Mouse (Mus musculus) E14TG2a.4 (cell line): ENCODE measurements around the gene Mmp15.

Experiments used
- H3K27me3 ChIP-seq: 2 replicates; pipeline ENCODE4 v1.6.1; 2014; ENCODE audit warnings: low read length, control low read depth; ENCODE audit not compliant: insufficient read depth
- H3K36me3 ChIP-seq: 2 replicates; pipeline ENCODE4 v1.6.1; 2014; ENCODE audit warnings: low read length, control low read depth; ENCODE audit not compliant: insufficient read depth
- H3K4me1 ChIP-seq: replicated peaks from 2 replicates; pipeline ENCODE4 v1.6.1; 2014; ENCODE audit warnings: low read depth, low read length, control low read depth
- H3K4me3 ChIP-seq: replicated peaks from 2 replicates; pipeline ENCODE4 v1.5.1; 2014; ENCODE audit warnings: mild to moderate bottlenecking, low read length
- H3K9me3 ChIP-seq: 2 replicates; pipeline ENCODE4 v1.6.1; 2014; ENCODE audit warnings: low read length, control low read depth
- CTCF ChIP-seq: conservative IDR thresholded peaks from 2 replicates; pipeline ENCODE4 v1.5.1; 2014; ENCODE audit warnings: low read length
- NANOG ChIP-seq: IDR thresholded peaks from 2 replicates; pipeline ENCODE4 v1.6.1; 2014; ENCODE audit warnings: borderline replicate concordance, low read length, mixed read lengths
- POU5F1 ChIP-seq: IDR thresholded peaks from 2 replicates; pipeline ENCODE4 v1.6.1; 2014; ENCODE audit warnings: low read length, borderline replicate concordance

The Mmp15 gene

GRCm38 (mm10) chr8:95392604-95393003 lies 40.5 kb downstream of the Mmp15 start:
- Histone ChIP-seq H3K4me1 (peaks cover 39% of the 10 kb centered on the region), H3K4me3 (no peak overlapping the region), H3K9me3 (no peaks in the 10 kb centered on the region), H3K27me3 (no peaks in the 10 kb centered on the region; the same call in 1 of the 2 replicates), H3K36me3 (no peaks in the 10 kb centered on the region)
- TF ChIP-seq CTCF, result no peak
- TF ChIP-seq NANOG, result no peak
- no peak for TF ChIP-seq POU5F1

- peaks cover 34% of the 10 kb centered on the region for H3K4me1 ChIP-seq
- no peaks in the 10 kb centered on the region; the same call in 1 of the 2 replicates for H3K27me3 ChIP-seq
- H3K4me3 ChIP-seq, result peak overlapping the region; percentile 57
- no peaks in the 10 kb centered on the region for H3K9me3 ChIP-seq
- TF ChIP-seq POU5F1, result no peak
- TF ChIP-seq NANOG, result no peak
- TF ChIP-seq CTCF, result no peak
- H3K36me3 ChIP-seq, result no peaks in the 10 kb centered on the region
Measured at GRCm38 (mm10) chr8:95395186-95395918, 43.3 kb downstream of the Mmp15 start.

GRCm38 (mm10) chr8:95396752-95397151 lies 44.7 kb downstream of the Mmp15 start:
- Histone ChIP-seq H3K4me3 (peak overlapping the region; percentile 10; the same call in 1 of the 2 replicates), H3K4me1 (peaks cover 37% of the 10 kb centered on the region), H3K27me3 (no peaks in the 10 kb centered on the region), H3K36me3 (no peaks in the 10 kb centered on the region), H3K9me3 (no peaks in the 10 kb centered on the region)
- no peak for TF ChIP-seq NANOG
- TF ChIP-seq CTCF, result no peak
- TF ChIP-seq POU5F1, result no peak

DNA sequence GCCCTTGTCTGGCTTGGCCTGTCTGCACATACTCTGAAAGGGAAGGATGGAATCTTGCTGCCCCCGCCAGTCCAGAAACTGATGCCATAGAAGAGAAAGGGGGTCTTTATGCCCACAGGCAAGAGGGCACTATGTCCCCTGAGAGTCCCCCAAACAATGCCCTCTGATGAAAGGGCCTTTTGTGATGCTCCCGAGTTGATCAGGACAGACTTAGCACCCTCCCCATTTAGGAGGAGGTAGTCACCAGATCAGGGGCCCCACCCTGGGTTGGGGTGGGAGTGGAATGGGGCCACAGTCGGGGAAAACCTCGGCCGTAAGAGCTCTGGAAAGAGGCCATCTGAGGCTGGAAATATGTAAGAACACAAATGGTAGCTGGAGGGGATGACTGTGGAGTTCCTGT lies 45.1 kb downstream of the Mmp15 start:
- H3K36me3 ChIP-seq, result no peaks in the 10 kb centered on the region
- H3K4me1 ChIP-seq, result peaks cover 37% of the 10 kb centered on the region
- no peaks in the 10 kb centered on the region for H3K27me3 ChIP-seq
- H3K4me3 ChIP-seq, result 0 out of 2 replicates have a peak overlapping the region, but pooled peaks have one; percentile 10
- H3K9me3 ChIP-seq, result no peaks in the 10 kb centered on the region
- TF ChIP-seq POU5F1, result no peak
- TF ChIP-seq CTCF, result no peak
- no peak for TF ChIP-seq NANOG

- Histone ChIP-seq H3K27me3 (no peaks in the 10 kb centered on the region), H3K4me1 (peaks cover 37% of the 10 kb centered on the region), H3K36me3 (no peaks in the 10 kb centered on the region), H3K4me3 (no peak overlapping the region), H3K9me3 (no peaks in the 10 kb centered on the region)
- TF ChIP-seq POU5F1, result no peak
- no peak for TF ChIP-seq NANOG
- TF ChIP-seq CTCF, result no peak
Measured at GRCm38 (mm10) chr8:95399131-95399530, 47.1 kb downstream of the Mmp15 start.

DNA sequence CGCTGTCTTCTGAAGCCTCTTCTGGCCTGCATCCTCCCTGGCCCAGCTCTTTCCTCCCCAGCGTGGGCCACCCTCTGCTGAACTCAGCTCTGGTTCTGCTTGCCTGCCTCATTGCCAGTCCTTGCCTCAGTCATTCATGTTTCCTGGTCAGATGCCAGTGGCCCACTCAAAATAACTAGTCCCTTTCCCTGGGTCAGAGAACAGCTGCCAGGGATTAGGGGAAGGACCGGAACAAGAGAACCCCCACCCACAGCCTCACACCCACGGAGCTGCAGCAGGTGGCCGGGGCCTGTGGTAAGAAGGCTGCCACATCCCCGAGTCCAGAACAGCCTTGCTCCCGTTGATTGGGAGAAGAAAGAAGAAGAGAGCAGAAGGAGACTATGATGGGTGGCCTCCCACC lies 49.0 kb downstream of the Mmp15 start:
- Histone ChIP-seq H3K9me3 (no peaks in the 10 kb centered on the region), H3K4me3 (no peak overlapping the region), H3K4me1 (peaks cover 19% of the 10 kb centered on the region), H3K27me3 (no peaks in the 10 kb centered on the region), H3K36me3 (no peaks in the 10 kb centered on the region)
- no peak for TF ChIP-seq NANOG
- no peak for TF ChIP-seq CTCF
- TF ChIP-seq POU5F1, result no peak

GRCm38 (mm10) chr8:95409518-95409917 lies 57.5 kb downstream of the Mmp15 start:
- Histone ChIP-seq H3K9me3 (no peaks in the 10 kb centered on the region), H3K27me3 (no peaks in the 10 kb centered on the region), H3K4me3 (no peak overlapping the region), H3K4me1 (peaks cover 3% of the 10 kb centered on the region; the same call in 1 of the 2 replicates), H3K36me3 (peaks cover 3% of the 10 kb centered on the region; the same call in 1 of the 2 replicates)
- TF ChIP-seq CTCF (no peak), NANOG (no peak), POU5F1 (no peak)

GRCm38 (mm10) chr8:95411309-95411972 lies 59.4 kb downstream of the Mmp15 start:
- H3K27me3 ChIP-seq, result no peaks in the 10 kb centered on the region
- H3K36me3 ChIP-seq, result peaks cover 3% of the 10 kb centered on the region; the same call in 1 of the 2 replicates
- peaks cover 3% of the 10 kb centered on the region; the same call in 1 of the 2 replicates for H3K4me1 ChIP-seq
- H3K9me3 ChIP-seq, result no peaks in the 10 kb centered on the region
- H3K4me3 ChIP-seq, result no peak overlapping the region
- TF ChIP-seq POU5F1 (no peak), NANOG (no peak), CTCF (no peak)
